Mouse (Mus musculus): ENCODE results near the gene Gm20489. TPM values are rescaled to one million over a fixed set of nuclear protein-coding genes. Genes with fewer than 3 reads are reported as not detected.

The Gm20489 gene
- polyA plus RNA-seq, 1 experiment from 2014 or later, result not detected

- ATAC-seq (ENCODE audit: low FRiP score), result no peak
- H3K36me3 ChIP-seq, result peaks cover 85% of the 10 kb centered on the region
These were observed 17.3 kb upstream of the Gm20489 start for GRCm38 (mm10) chrX:101285953-101286670.

GRCm38 (mm10) chrX:101285534-101285933, 16.7 kb upstream of the Gm20489 start:
- Histone ChIP-seq H3K4me1 (no peaks in the 10 kb centered on the region), H3K4me2 (replicated peaks) (no peak overlapping the region), H3K27me3 (peaks cover 4% of the 10 kb centered on the region; the same call in 1 of the 2 replicates), H3K9me3 (replicated peaks) (no peaks in the 10 kb centered on the region), H3K27ac (no peak overlapping the region), H3K36me3 (peaks cover 81% of the 10 kb centered on the region), H3K4me3 (no peak overlapping the region), H3K9ac (no peak overlapping the region)
- no peak for ATAC-seq (ENCODE audit: low FRiP score)
- WGBS, result 21% methylated on average over 6 of the region's 6 CpGs

More at GRCm38 (mm10) chrX:101285953-101286670, 17.3 kb upstream of the Gm20489 start:
- Histone ChIP-seq H3K4me2 (replicated peaks) (no peak overlapping the region), H3K4me1 (no peaks in the 10 kb centered on the region), H3K27me3 (peaks cover 4% of the 10 kb centered on the region; the same call in 1 of the 2 replicates), H3K4me3 (no peak overlapping the region), H3K9me3 (replicated peaks) (no peaks in the 10 kb centered on the region), H3K27ac (no peak overlapping the region), H3K9ac (no peak overlapping the region)
- WGBS, result 93% methylated on average over 14 of the region's 14 CpGs

- Histone ChIP-seq H3K9me3 (replicated peaks) (no peaks in the 10 kb centered on the region), H3K4me2 (replicated peaks) (no peak overlapping the region), H3K27ac (no peak overlapping the region), H3K36me3 (peaks cover 68% of the 10 kb centered on the region), H3K4me3 (no peak overlapping the region), H3K9ac (no peak overlapping the region), H3K27me3 (peaks cover 4% of the 10 kb centered on the region; the same call in 1 of the 2 replicates), H3K4me1 (no peaks in the 10 kb centered on the region)
- 82% methylated on average over 6 of the region's 6 CpGs for WGBS
- no peak for ATAC-seq (ENCODE audit: low FRiP score)
These were observed 14.0 kb upstream of the Gm20489 start for GRCm38 (mm10) chrX:101282813-101283212.

GRCm38 (mm10) chrX:101273875-101274738, 5.3 kb upstream of the Gm20489 start, which contains the start of gene Med12:
Gene Med12 (plus strand): TSS chrX:101274030.
- Histone ChIP-seq H3K4me3 (peak within 1 kb of the TSS; percentile 48), H3K27me3 (peaks cover 7% of the 10 kb centered on the region; the same call in 1 of the 2 replicates), H3K4me2 (replicated peaks) (peak within 1 kb of the TSS; percentile 50), H3K9ac (peak within 1 kb of the TSS; percentile 68), H3K9me3 (replicated peaks) (no peaks in the 10 kb centered on the region), H3K4me1 (0 out of 2 replicates have a peak, but pooled peaks cover 5% of the 10 kb centered on the region), H3K36me3 (peaks cover 12% of the 10 kb centered on the region; the same call in 1 of the 2 replicates), H3K27ac (peak within 1 kb of the TSS; percentile 70)
- ATAC-seq (ENCODE audit: low FRiP score), result peak; percentile 97
- 24% methylated on average over 51 of the region's 54 CpGs for WGBS

- H3K4me2 ChIP-seq (replicated peaks), result peak overlapping the region; percentile 50
These were observed 4.6 kb upstream of the Gm20489 start for GRCm38 (mm10) chrX:101273410-101273809.

GRCm38 (mm10) chrX:101268025-101268754, 633 bp downstream of the Gm20489 start, which contains the start of gene Il2rg:
Gene Il2rg (minus strand): TSS chrX:101268255.
- H3K4me3 ChIP-seq, result no peak within 1 kb of the TSS
- 72% methylated on average over 5 of the region's 5 CpGs for WGBS
- H3K27me3 ChIP-seq, result 0 out of 2 replicates have a peak, but pooled peaks cover 6% of the 10 kb centered on the region
- no peak within 1 kb of the TSS for H3K4me2 ChIP-seq (replicated peaks)
- no peak for ATAC-seq (ENCODE audit: low FRiP score)
- H3K9ac ChIP-seq, result no peak within 1 kb of the TSS
- H3K27ac ChIP-seq, result no peak within 1 kb of the TSS
- no peaks in the 10 kb centered on the region for H3K36me3 ChIP-seq
- H3K4me1 ChIP-seq, result no peaks in the 10 kb centered on the region
- H3K9me3 ChIP-seq (replicated peaks), result no peaks in the 10 kb centered on the region

More at GRCm38 (mm10) chrX:101273410-101273809, 4.6 kb upstream of the Gm20489 start:
- Histone ChIP-seq H3K9me3 (replicated peaks) (no peaks in the 10 kb centered on the region), H3K9ac (no peak overlapping the region), H3K4me1 (0 out of 2 replicates have a peak, but pooled peaks cover 5% of the 10 kb centered on the region), H3K4me3 (peak overlapping the region; percentile 48), H3K27me3 (peaks cover 7% of the 10 kb centered on the region; the same call in 1 of the 2 replicates), H3K27ac (peak overlapping the region; percentile 70), H3K36me3 (0 out of 2 replicates have a peak, but pooled peaks cover 12% of the 10 kb centered on the region)
- WGBS, result 23% methylated on average over 6 of the region's 6 CpGs
- ATAC-seq (ENCODE audit: low FRiP score), result peak; percentile 32

- Histone ChIP-seq H3K9ac (no peak overlapping the region), H3K27ac (no peak overlapping the region), H3K4me1 (no peaks in the 10 kb centered on the region), H3K4me2 (replicated peaks) (no peak overlapping the region), H3K36me3 (no peaks in the 10 kb centered on the region), H3K27me3 (0 out of 2 replicates have a peak, but pooled peaks cover 6% of the 10 kb centered on the region), H3K9me3 (replicated peaks) (no peaks in the 10 kb centered on the region), H3K4me3 (no peak overlapping the region)
- no peak for ATAC-seq (ENCODE audit: low FRiP score)
- WGBS, result 94% methylated on average over 6 of the region's 6 CpGs
These were observed 2.2 kb downstream of the Gm20489 start for GRCm38 (mm10) chrX:101266631-101267030.

- H3K9ac ChIP-seq, result no peak within 1 kb of the TSS
- no peak within 1 kb of the TSS for H3K4me2 ChIP-seq (replicated peaks)
- peaks cover 11% of the 10 kb centered on the region; the same call in 1 of the 2 replicates for H3K4me1 ChIP-seq
- 0 out of 2 replicates have a peak, but pooled peaks cover 6% of the 10 kb centered on the region for H3K27me3 ChIP-seq
- WGBS, result 75% methylated on average over 1 of the region's 1 CpGs
- no peak within 1 kb of the TSS for H3K4me3 ChIP-seq
- H3K36me3 ChIP-seq, result no peaks in the 10 kb centered on the region
- no peak within 1 kb of the TSS for H3K27ac ChIP-seq
- no peak for ATAC-seq (ENCODE audit: low FRiP score)
- H3K9me3 ChIP-seq (replicated peaks), result no peaks in the 10 kb centered on the region
These were observed 4.9 kb downstream of the Gm20489 start, which contains the start of gene Gm614 for GRCm38 (mm10) chrX:101263892-101264291. Gene Gm614 (minus strand): TSS chrX:101263992.

GRCm38 (mm10) chrX:101260441-101261325, 8.1 kb downstream of the Gm20489 start:
- no peaks in the 10 kb centered on the region for H3K9me3 ChIP-seq (replicated peaks)
- H3K4me2 ChIP-seq (replicated peaks), result 0 out of 2 replicates have a peak overlapping the region, but pooled peaks have one; percentile 11
- WGBS, result 24% methylated on average over 9 of the region's 13 CpGs
- H3K4me1 ChIP-seq, result peaks cover 11% of the 10 kb centered on the region; the same call in 1 of the 2 replicates
- H3K36me3 ChIP-seq, result peaks cover 6% of the 10 kb centered on the region; the same call in 1 of the 2 replicates
- ATAC-seq (ENCODE audit: low FRiP score), result peak; percentile 78
- H3K27ac ChIP-seq, result peak overlapping the region; percentile 78
- H3K27me3 ChIP-seq, result peaks cover 3% of the 10 kb centered on the region
- no peak overlapping the region for H3K4me3 ChIP-seq
- H3K9ac ChIP-seq, result no peak overlapping the region

- H3K9ac ChIP-seq, result no peak overlapping the region
- H3K27ac ChIP-seq, result no peak overlapping the region
- peaks cover 6% of the 10 kb centered on the region; the same call in 1 of the 2 replicates for H3K36me3 ChIP-seq
- no peak overlapping the region for H3K4me3 ChIP-seq
- 0 out of 2 replicates have a peak overlapping the region, but pooled peaks have one; percentile 61 for H3K4me2 ChIP-seq (replicated peaks)
- H3K4me1 ChIP-seq, result peaks cover 11% of the 10 kb centered on the region; the same call in 1 of the 2 replicates
- no peak for ATAC-seq (ENCODE audit: low FRiP score)
- no peaks in the 10 kb centered on the region for H3K9me3 ChIP-seq (replicated peaks)
- 87% methylated on average over 13 of the region's 13 CpGs for WGBS
- peaks cover 3% of the 10 kb centered on the region for H3K27me3 ChIP-seq
These were observed 12.2 kb downstream of the Gm20489 start for GRCm38 (mm10) chrX:101256603-101257002.

Data from hindbrain, embryonic 12.5 days (tissue).